Mouse (Mus musculus): ENCODE results near the gene Grin2b. TPM values are rescaled to one million over a fixed set of nuclear protein-coding genes. Genes with fewer than 3 reads are reported as not detected.

The Grin2b gene
- polyA plus RNA-seq, 1 experiment from 2014 or later, result 0.03 TPM

DNA sequence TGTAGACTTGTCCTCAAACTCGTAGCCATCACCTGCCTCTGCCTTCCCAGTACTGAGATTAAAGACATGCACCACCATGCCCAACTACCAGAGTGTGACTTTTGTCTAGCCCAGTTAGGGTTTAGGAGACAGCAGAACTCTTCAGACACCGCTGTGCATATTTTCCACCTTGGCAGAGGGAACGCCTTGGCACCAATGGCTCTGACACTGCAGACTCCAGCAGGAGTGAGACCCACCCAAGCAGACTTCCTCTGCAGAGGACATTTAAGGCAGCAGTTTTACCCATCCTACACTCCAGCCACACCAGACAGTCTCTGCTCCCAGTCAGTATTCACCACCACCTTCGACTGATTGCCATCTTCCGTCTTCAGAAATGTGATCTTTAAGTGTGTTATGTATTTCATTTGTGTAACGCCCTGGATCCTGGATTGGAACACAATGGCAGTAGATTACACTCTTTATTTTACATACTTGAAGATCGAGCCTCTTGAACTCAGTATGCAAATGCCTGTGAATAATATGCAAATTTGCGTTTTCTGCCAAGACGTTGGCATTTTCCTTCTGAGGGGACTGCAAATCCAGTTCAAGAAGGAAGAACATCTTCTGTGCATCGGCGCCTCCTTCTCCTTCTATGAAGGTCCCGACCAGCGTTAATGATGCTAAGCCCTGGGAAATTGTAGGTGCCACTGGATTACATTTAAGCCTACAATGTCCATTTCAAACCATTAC is 100.8 kb downstream of the Grin2b start:
- Histone ChIP-seq H3K4me1 (no peaks in the 10 kb centered on the region), H3K27ac (no peak overlapping the region), H3K4me3 (no peak overlapping the region), H3K27me3 (ENCODE audit: low read depth, poor library complexity, severe bottlenecking) (no peaks in the 10 kb centered on the region), H3K36me3 (no peaks in the 10 kb centered on the region), H3K9me3 (replicated peaks) (no peaks in the 10 kb centered on the region)
- no peak for DNase-seq (ENCODE audit: low spot score)
- WGBS, result 88% methylated on average over 13 of the region's 13 CpGs

DNA sequence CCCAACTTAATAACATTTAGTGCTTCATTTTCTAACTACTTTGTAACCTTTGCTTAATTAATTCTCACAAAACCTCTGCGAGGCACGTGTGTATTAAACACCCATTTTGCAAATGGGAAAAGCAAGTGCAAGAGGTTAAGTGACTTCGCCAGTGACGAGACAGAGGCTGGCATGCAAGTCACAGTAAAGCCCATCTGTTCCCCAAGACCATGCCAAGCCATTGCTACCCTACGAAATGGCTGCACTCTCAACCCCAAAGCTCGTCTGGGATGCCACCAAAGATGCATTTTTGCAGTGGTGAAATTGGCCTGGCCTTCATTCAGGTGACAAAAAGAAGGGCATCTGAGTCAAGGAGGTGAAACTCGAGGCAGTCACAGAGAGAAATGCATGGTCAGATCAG is 103.2 kb downstream of the Grin2b start:
- no peaks in the 10 kb centered on the region for H3K36me3 ChIP-seq
- no peaks in the 10 kb centered on the region for H3K4me1 ChIP-seq
- WGBS, result 89% methylated on average over 7 of the region's 7 CpGs
- no peak overlapping the region for H3K4me3 ChIP-seq
- H3K27ac ChIP-seq, result no peak overlapping the region
- no peaks in the 10 kb centered on the region for H3K9me3 ChIP-seq (replicated peaks)
- no peaks in the 10 kb centered on the region for H3K27me3 ChIP-seq (ENCODE audit: low read depth, poor library complexity, severe bottlenecking)
- no peak for DNase-seq (ENCODE audit: low spot score)

DNA sequence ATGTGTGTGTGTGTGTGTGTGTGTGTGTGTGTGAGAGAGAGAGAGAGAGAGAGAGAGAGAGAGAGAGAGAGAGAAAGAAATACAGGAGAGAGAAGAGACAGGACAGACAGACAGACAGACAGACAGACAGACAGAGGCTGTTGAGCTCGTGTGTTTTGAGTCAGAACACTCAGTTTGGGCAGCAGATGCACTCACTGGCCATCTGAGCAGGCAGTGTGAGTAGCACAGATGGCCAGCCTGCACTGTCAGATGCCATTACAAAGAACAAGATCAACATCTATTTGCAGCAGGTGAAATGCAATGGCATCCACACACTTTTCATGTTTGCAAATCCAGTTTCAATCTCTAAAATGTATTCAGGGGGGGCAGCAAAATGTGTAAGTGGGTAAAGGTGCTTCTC is 120.0 kb downstream of the Grin2b start:
- H3K4me3 ChIP-seq, result no peak overlapping the region
- no peak overlapping the region for H3K27ac ChIP-seq
- 53% methylated on average over 1 of the region's 1 CpGs for WGBS
- no peaks in the 10 kb centered on the region for H3K27me3 ChIP-seq (ENCODE audit: low read depth, poor library complexity, severe bottlenecking)
- H3K36me3 ChIP-seq, result no peaks in the 10 kb centered on the region
- no peak for DNase-seq (ENCODE audit: low spot score)
- H3K9me3 ChIP-seq (replicated peaks), result no peaks in the 10 kb centered on the region
- H3K4me1 ChIP-seq, result no peaks in the 10 kb centered on the region

DNA sequence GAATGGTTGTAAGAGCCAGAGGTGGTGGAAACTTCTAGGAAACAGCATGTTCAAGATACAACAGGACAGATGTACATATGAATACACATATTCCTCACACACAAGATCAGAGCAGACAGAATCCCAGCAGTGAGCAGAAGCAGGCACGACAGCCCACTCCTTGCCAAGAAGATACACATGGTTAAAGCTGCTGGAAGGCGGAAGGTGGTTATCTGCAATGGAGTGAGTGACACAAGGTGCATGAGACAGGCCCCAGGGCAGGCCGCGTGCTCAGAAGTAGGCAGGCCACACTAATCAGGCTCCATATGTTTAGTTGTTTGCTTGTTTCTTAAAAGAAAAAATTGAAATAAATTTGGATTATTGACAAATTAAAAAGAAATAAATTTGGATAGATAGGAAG is 123.0 kb downstream of the Grin2b start:
- no peaks in the 10 kb centered on the region for H3K4me1 ChIP-seq
- H3K27ac ChIP-seq, result no peak overlapping the region
- no peaks in the 10 kb centered on the region for H3K36me3 ChIP-seq
- H3K4me3 ChIP-seq, result no peak overlapping the region
- H3K9me3 ChIP-seq (replicated peaks), result no peaks in the 10 kb centered on the region
- DNase-seq (ENCODE audit: low spot score), result no peak
- 77% methylated on average over 4 of the region's 4 CpGs for WGBS
- H3K27me3 ChIP-seq (ENCODE audit: low read depth, poor library complexity, severe bottlenecking), result no peaks in the 10 kb centered on the region

DNA sequence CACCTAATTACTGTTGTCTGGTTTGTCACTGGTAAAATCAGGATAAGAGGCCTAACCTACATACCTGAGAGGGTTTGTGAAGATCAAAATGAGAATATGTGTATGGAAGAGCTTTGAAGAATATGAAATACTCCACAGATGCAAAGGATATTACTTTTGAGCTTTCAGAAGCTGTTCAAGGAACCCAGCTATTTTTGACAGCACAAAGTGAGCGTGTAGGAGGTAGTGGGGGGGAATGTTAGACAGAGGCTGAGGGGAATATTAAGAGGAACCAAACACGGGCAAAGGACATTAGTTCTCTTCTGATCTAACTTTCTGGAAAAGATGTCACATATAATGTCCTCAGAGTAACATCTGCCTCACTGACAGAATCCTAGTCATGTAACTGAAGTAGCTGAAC is 125.2 kb downstream of the Grin2b start:
- no peaks in the 10 kb centered on the region for H3K27me3 ChIP-seq (ENCODE audit: low read depth, poor library complexity, severe bottlenecking)
- WGBS, result 79% methylated on average over 2 of the region's 2 CpGs

DNA sequence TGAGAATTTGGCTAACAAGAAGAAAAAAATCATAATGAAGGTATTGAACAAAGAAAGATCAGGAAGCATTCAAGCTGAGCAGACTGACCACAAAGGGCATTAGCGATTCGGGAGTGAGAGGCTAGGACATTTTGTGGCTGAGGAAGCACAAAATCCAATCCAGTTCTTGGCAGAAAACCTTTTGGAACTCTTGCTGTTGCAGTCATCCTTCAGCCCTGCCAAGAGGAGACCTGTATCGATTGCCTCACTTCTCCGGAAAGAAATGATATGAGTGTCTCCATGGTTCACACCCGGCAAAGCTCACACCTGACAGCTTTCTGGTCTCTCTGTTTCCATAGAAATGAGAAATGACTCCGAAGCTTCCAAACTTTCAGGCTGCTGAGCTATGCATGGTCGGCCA is 127.2 kb downstream of the Grin2b start:
- Histone ChIP-seq H3K9me3 (replicated peaks) (no peaks in the 10 kb centered on the region), H3K27me3 (ENCODE audit: low read depth, poor library complexity, severe bottlenecking) (no peaks in the 10 kb centered on the region), H3K36me3 (no peaks in the 10 kb centered on the region), H3K27ac (no peak overlapping the region), H3K4me3 (no peak overlapping the region), H3K4me1 (no peaks in the 10 kb centered on the region)
- WGBS, result 88% methylated on average over 7 of the region's 7 CpGs
- DNase-seq (ENCODE audit: low spot score), result no peak

More for the DNA sequence above, 125.2 kb downstream of the Grin2b start:
- no peaks in the 10 kb centered on the region for H3K9me3 ChIP-seq (replicated peaks)
- DNase-seq (ENCODE audit: low spot score), result no peak
- no peak overlapping the region for H3K27ac ChIP-seq
- no peak overlapping the region for H3K4me3 ChIP-seq
- H3K4me1 ChIP-seq, result no peaks in the 10 kb centered on the region
- H3K36me3 ChIP-seq, result no peaks in the 10 kb centered on the region

DNA sequence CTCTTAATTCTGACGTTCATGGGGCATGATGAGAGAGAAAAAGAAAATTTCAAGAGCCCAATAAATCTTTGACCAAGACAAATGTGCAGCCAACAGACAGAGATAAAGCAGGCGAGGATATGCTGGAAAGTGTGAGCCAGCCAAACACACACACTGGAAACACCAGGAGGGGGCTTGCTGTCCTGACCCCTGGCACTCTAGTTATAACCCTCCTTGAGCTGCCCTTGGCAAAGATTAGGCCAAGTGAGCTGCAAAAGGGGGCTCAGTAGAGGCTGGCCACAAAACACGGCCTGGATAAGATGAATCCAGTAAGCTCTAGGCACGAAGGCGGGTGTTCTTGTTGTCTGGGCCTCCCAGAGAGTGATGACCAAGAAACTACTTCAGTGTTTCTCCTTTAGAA is 128.8 kb downstream of the Grin2b start:
- Histone ChIP-seq H3K9me3 (replicated peaks) (no peaks in the 10 kb centered on the region), H3K4me3 (no peak overlapping the region), H3K4me1 (no peaks in the 10 kb centered on the region), H3K36me3 (no peaks in the 10 kb centered on the region), H3K27ac (no peak overlapping the region), H3K27me3 (ENCODE audit: low read depth, poor library complexity, severe bottlenecking) (no peaks in the 10 kb centered on the region)
- 85% methylated on average over 5 of the region's 5 CpGs for WGBS
- DNase-seq (ENCODE audit: low spot score), result no peak

DNA sequence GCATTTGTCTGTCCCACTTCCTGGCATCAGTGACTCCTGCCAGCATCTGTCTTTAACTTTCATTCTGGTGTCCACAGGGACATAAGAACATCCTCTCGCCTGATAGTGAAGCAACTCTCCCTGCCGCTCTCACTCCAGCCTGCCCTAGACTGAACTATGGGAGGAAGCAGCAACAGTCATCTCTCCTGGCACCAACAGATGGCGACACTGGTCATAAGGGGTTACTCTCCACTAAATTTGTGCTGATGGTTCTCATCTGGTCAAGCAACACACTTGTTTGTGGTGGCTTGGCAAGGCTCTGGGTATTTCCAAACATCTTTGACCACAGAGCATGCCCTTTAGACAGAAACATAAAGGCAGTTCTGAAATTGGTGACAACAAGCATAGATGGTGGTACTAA is 130.9 kb downstream of the Grin2b start:
- no peaks in the 10 kb centered on the region for H3K9me3 ChIP-seq (replicated peaks)
- H3K4me3 ChIP-seq, result no peak overlapping the region
- no peaks in the 10 kb centered on the region for H3K27me3 ChIP-seq (ENCODE audit: low read depth, poor library complexity, severe bottlenecking)
- H3K4me1 ChIP-seq, result no peaks in the 10 kb centered on the region
- H3K36me3 ChIP-seq, result no peaks in the 10 kb centered on the region
- 80% methylated on average over 3 of the region's 3 CpGs for WGBS
- no peak for DNase-seq (ENCODE audit: low spot score)
- no peak overlapping the region for H3K27ac ChIP-seq

DNA sequence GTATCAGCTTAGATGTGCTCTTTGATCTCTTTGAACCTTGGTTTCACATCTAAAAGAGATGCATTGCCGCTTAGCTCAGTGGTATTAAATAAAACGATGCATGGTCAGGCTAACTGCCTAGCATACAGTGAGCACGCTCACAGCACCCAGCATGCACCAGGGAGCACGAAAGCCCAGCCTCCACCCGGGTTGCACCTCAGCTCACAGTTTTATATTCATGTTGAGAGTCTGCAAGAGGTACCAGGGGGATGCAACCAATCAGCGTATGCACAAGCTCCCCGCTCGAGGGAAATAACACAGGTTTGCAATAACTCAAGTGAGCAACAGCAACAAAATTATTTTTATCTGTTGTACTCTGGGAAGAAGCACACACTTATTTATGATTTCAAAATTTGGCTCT is 131.5 kb downstream of the Grin2b start:
- Histone ChIP-seq H3K4me1 (no peaks in the 10 kb centered on the region), H3K27me3 (ENCODE audit: low read depth, poor library complexity, severe bottlenecking) (no peaks in the 10 kb centered on the region), H3K9me3 (replicated peaks) (no peaks in the 10 kb centered on the region), H3K27ac (no peak overlapping the region), H3K4me3 (no peak overlapping the region), H3K36me3 (no peaks in the 10 kb centered on the region)
- DNase-seq (ENCODE audit: low spot score), result no peak
- WGBS, result 89% methylated on average over 8 of the region's 8 CpGs

DNA sequence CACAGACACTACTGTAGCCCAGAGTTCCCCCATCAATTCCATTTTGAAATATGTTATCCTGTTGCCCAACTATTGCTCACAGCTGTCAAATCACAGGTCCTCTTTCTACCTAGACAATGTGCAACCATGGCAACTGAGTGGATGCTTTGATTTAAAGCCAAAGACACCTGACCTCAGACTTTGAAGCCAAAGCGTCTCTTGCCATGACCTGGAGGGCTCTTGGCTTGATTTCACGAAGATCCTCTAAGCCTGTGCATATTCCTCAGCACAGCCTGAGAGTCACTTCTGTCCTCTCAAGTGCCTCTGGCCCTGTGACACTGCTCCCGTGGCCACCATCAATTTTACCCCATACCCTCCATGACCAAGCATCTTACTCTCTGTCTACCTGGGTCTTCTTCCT is 132.4 kb downstream of the Grin2b start:
- H3K36me3 ChIP-seq, result no peaks in the 10 kb centered on the region
- H3K27me3 ChIP-seq (ENCODE audit: low read depth, poor library complexity, severe bottlenecking), result no peaks in the 10 kb centered on the region
- H3K9me3 ChIP-seq (replicated peaks), result no peaks in the 10 kb centered on the region
- no peak for DNase-seq (ENCODE audit: low spot score)
- no peak overlapping the region for H3K4me3 ChIP-seq
- no peaks in the 10 kb centered on the region for H3K4me1 ChIP-seq
- WGBS, result 86% methylated on average over 3 of the region's 3 CpGs
- H3K27ac ChIP-seq, result no peak overlapping the region

DNA sequence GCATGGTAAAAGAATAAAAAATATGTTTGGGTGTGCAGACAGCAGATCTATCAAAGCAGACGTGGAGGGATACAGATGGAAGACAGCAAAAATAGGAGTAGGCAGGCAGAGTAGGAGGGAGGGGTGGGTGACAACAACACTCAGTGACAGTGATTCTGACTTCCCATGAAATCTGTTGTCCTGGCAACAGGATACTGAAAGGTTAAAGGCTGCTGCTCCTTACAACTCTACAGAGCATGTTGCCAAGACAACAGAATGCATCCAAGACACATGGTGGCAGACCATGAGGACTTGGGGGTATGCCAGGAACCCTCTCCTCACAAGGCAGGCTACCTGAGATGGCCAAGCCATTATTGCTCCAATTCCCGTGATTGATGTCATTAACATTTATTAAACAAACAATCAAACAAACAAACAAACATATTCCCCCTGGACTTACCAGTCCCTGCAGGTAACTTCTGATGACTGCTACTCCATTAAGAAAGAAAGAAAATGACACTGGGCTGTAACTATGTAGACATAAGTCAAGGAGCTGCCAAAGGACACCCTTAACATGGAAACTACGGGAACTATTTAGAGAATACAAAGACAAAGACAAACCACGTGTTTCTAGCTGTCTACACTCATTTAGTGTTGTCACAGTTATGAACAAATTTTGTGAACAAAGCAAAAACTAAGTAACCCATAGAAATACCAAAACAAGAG is 143.9 kb downstream of the Grin2b start:
- Histone ChIP-seq H3K4me1 (no peaks in the 10 kb centered on the region), H3K36me3 (no peaks in the 10 kb centered on the region), H3K27me3 (ENCODE audit: low read depth, poor library complexity, severe bottlenecking) (no peaks in the 10 kb centered on the region), H3K27ac (no peak overlapping the region), H3K9me3 (replicated peaks) (no peaks in the 10 kb centered on the region), H3K4me3 (no peak overlapping the region)
- no peak for DNase-seq (ENCODE audit: low spot score)
- WGBS, result 77% methylated on average over 4 of the region's 4 CpGs

DNA sequence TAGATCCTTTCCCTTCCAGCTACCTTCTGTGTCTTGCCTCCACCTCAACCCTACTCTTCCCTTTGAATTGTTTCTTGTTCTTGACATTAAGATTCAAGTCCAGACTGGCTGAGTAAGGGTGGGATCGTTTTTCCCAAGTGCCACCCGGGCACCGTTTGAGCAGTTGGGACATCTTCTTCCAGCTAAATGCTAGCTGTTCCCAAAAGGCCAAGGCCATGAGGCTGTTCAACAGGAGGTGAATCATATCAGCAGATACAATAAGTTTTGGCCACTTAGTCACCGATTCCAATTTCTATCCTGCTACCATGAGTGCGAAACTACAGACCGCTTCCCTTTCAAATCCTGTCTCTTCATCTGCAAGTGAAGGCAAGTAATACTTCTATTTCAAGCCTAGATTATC is 146.4 kb downstream of the Grin2b start:
- Histone ChIP-seq H3K4me3 (no peak overlapping the region), H3K4me1 (no peaks in the 10 kb centered on the region), H3K27ac (no peak overlapping the region), H3K9me3 (replicated peaks) (no peaks in the 10 kb centered on the region), H3K27me3 (ENCODE audit: low read depth, poor library complexity, severe bottlenecking) (no peaks in the 10 kb centered on the region), H3K36me3 (no peaks in the 10 kb centered on the region)
- 94% methylated on average over 6 of the region's 6 CpGs for WGBS
- no peak for DNase-seq (ENCODE audit: low spot score)

DNA sequence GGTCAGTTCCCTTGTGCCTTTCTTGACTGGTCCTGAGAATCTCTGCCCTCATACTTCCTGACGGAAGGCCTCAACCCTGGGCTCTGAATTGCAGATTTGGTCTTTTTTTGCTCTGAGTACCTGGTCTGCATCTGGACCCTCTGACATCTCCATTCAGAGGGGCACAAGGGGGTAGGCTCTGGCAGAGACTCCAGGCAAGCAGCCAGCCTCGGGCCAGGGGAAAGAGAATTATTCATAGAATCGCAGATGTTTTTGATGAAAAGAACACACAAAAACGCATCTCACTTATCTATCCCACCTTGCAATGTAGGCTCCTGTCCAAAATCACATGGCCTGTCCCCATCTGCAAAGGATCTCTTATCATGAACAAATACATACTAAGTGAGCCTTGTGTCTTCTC is 147.5 kb downstream of the Grin2b start:
- Histone ChIP-seq H3K36me3 (no peaks in the 10 kb centered on the region), H3K27ac (no peak overlapping the region), H3K4me1 (no peaks in the 10 kb centered on the region), H3K27me3 (ENCODE audit: low read depth, poor library complexity, severe bottlenecking) (no peaks in the 10 kb centered on the region), H3K4me3 (no peak overlapping the region), H3K9me3 (replicated peaks) (no peaks in the 10 kb centered on the region)
- no peak for DNase-seq (ENCODE audit: low spot score)
- 90% methylated on average over 4 of the region's 4 CpGs for WGBS

Measured in limb, embryonic 10.5 days (tissue).